Comparison of ENCODE assay signal across 8 mouse cellular contexts in genomic region chr15:98832161-98833058, GRCm38 (mm10). TPM values are rescaled to one million over a fixed set of nuclear protein-coding genes. Genes with fewer than 3 reads are reported as not detected.
DNase-seq lines count a peak whose midpoint lies in the region; ATAC-seq lines count a peak whose summit lies in the region.

No protein-coding gene starts in this region.

- peak overlapping the region; percentile 72; the same call in 1 of the 2 replicates for H3K4me3 ChIP-seq in lung, embryonic 15.5 days

- peaks cover 24% of the 10 kb centered on the region for H3K4me1 ChIP-seq in lung, embryonic 15.5 days

- WGBS in lung, embryonic 15.5 days: 48% methylated on average over 12 of the region's 12 CpGs

- H3K36me3 ChIP-seq in lung, embryonic 15.5 days: peaks cover 47% of the 10 kb centered on the region

- H3K9me3 ChIP-seq in lung, embryonic 15.5 days: no peaks in the 10 kb centered on the region

- H3K27me3 ChIP-seq in lung, embryonic 15.5 days: no peaks in the 10 kb centered on the region

- H3K4me2 ChIP-seq in lung, embryonic 15.5 days: peak overlapping the region; percentile 58

- no peak for DNase-seq in lung, adult 18-20 months
- peak; percentile 78 for DNase-seq in c-Kit-positive CD71-positive TER-119-negative erythroid progenitor cells, embryonic 14.5 days (ENCODE audit: low read depth)
- peak; percentile 45 to 61 for DNase-seq in kidney, postnatal 4 days
- DNase-seq in naive thymus-derived CD4-positive, alpha-beta T cell, adult 2 months (ENCODE audit: low read depth): peak; percentile 81
- no peak for DNase-seq in frontal cortex, adult 2 months (ENCODE audit: extremely low spot score in 1 of 2, low spot score in 1 of 2)
- no peak for DNase-seq in adrenal gland, adult 2 months
- no peak for DNase-seq in left cerebral cortex, adult 9 months (ENCODE audit: low spot score in 2 of 2)

- no peak overlapping the region for H3K9ac ChIP-seq in lung, embryonic 15.5 days

- no peak for ATAC-seq in lung, embryonic 15.5 days (ENCODE audit: borderline replicate concordance, extremely low read depth, low FRiP score, low TSS enrichment)

- peak overlapping the region; percentile 95 for H3K27ac ChIP-seq in lung, embryonic 15.5 days

RNA-seq across cellular contexts. Expression of gene Prkag1, which starts 1.1 kb away (rescaled TPM):
- polyA plus RNA-seq in lung, embryonic 15.5 days (2015; fragmentation: Nextera tagmentation; extraction: Ambion mirVana): 105 and 113 TPM in 2 replicates
- polyA plus RNA-seq in frontal cortex, adult 2 months (2012; rRNA removed): 67.8 and 74.0 TPM in 2 replicates
- 10 to 100 TPM; 77.1 to 79.8 TPM for total RNA-seq in adrenal gland, adult 2 months (2021)
- polyA plus RNA-seq in adrenal gland, adult 2 months (2012; rRNA removed): 54.9 and 57.3 TPM in 2 replicates

RNA-seq across cellular contexts. Expression of gene Ddn, which starts 23.1 kb away (rescaled TPM):
- polyA plus RNA-seq in lung, embryonic 15.5 days (2015; fragmentation: Nextera tagmentation; extraction: Ambion mirVana): 0.04 TPM in 1 of 2 replicates, not detected in the other
- 764 and 849 TPM in 2 replicates for polyA plus RNA-seq in frontal cortex, adult 2 months (2012; rRNA removed)
- total RNA-seq in adrenal gland, adult 2 months (2021): under 1 TPM in 1 of 2 experiments, not detected in 1; 0.35 TPM
- polyA plus RNA-seq in adrenal gland, adult 2 months (2012; rRNA removed): 0.03 and 0.08 TPM in 2 replicates

RNA-seq across cellular contexts. Expression of gene Kmt2d, which starts 38.6 kb away (rescaled TPM):
- 11.1 and 12.5 TPM in 2 replicates for polyA plus RNA-seq in lung, embryonic 15.5 days (2015; fragmentation: Nextera tagmentation; extraction: Ambion mirVana)
- polyA plus RNA-seq in frontal cortex, adult 2 months (2012; rRNA removed): 47.0 and 48.6 TPM in 2 replicates
- 10 to 100 TPM; 36.8 to 58.2 TPM for total RNA-seq in adrenal gland, adult 2 months (2021)
- 21.0 and 22.3 TPM in 2 replicates for polyA plus RNA-seq in adrenal gland, adult 2 months (2012; rRNA removed)

RNA-seq across cellular contexts. Expression of gene Wnt1, which starts 42.8 kb away (rescaled TPM):
- not detected in 2 replicates for polyA plus RNA-seq in lung, embryonic 15.5 days (2015; fragmentation: Nextera tagmentation; extraction: Ambion mirVana)
- 0.10 and 0.25 TPM in 2 replicates for polyA plus RNA-seq in frontal cortex, adult 2 months (2012; rRNA removed)
- total RNA-seq in adrenal gland, adult 2 months (2021): not detected
- 0.08 TPM in 1 of 2 replicates, not detected in the other for polyA plus RNA-seq in adrenal gland, adult 2 months (2012; rRNA removed)

RNA-seq across cellular contexts. Expression of gene Wnt10b, which starts 54.5 kb away (rescaled TPM):
- polyA plus RNA-seq in lung, embryonic 15.5 days (2015; fragmentation: Nextera tagmentation; extraction: Ambion mirVana): 0.10 TPM in 1 of 2 replicates, not detected in the other
- 6.3 and 6.8 TPM in 2 replicates for polyA plus RNA-seq in frontal cortex, adult 2 months (2012; rRNA removed)
- 1 to 10 TPM in 1 of 2 experiments, under 1 TPM in 1; 0.84 to 2.2 TPM for total RNA-seq in adrenal gland, adult 2 months (2021)
- 0.45 and 2.2 TPM in 2 replicates for polyA plus RNA-seq in adrenal gland, adult 2 months (2012; rRNA removed)

Comparison
In these comparisons a context has a peak if more than half of its experiments do, and no peak if none do; other contexts are left out.
1. DNase-seq: peak in c-Kit-positive CD71-positive TER-119-negative erythroid progenitor cells, embryonic 14.5 days (single experiment), kidney, postnatal 4 days (2 of 2) and naive thymus-derived CD4-positive, alpha-beta T cell, adult 2 months (single experiment); none in lung, adult 18-20 months (0 of 2), frontal cortex, adult 2 months (0 of 2), adrenal gland, adult 2 months (single experiment) and left cerebral cortex, adult 9 months (0 of 2).
2. RNA of gene Ddn, which starts 23.1 kb away (polyA plus RNA-seq): 764 to 849 TPM in frontal cortex, adult 2 months; 0.04 TPM in lung, embryonic 15.5 days and 0.03 to 0.08 TPM in adrenal gland, adult 2 months; every median in the first group is over 100 times any median in the second.